Mouse (Mus musculus): ENCODE measurements at regions not wholly inside any gene's neighbourhood (a gene's known extent, or its start where the extent isn't known, plus 50 kb on each side); places are given as distances from the start of the nearest gene placed in this dataset.

GRCm38 (mm10) chr4:9935949-9936348 lies 938.3 kb upstream of the 2610301B20Rik start:
- Histone ChIP-seq H3K36me3 (replicated peaks; ENCODE audit: insufficient read depth, low read length) (no peaks in the 10 kb centered on the region), H3K9ac (replicated peaks) (no peak overlapping the region), H3K9me3 (ENCODE audit: low read length) (no peaks in the 10 kb centered on the region), H3K27me3 (ENCODE audit: insufficient read depth, low read length) (no peaks in the 10 kb centered on the region), H3K4me3 (ENCODE audit: low read depth, low read length) (no peak overlapping the region), H3K4me1 (ENCODE audit: insufficient read depth) (no peaks in the 10 kb centered on the region), H3K4me2 (ENCODE audit: low read depth, low read length) (no peak overlapping the region), H3K27ac (ENCODE audit: low read depth) (no peak overlapping the region)
- WGBS (ENCODE audit: insufficient replicate concordance): 38% methylated on average over 3 of the region's 3 CpGs
- DNase-seq: no peak
- no peak for ATAC-seq
- TF ChIP-seq EP300 (IDR thresholded peaks at IDR 0.05; ENCODE audit: low read depth): no peak

DNA sequence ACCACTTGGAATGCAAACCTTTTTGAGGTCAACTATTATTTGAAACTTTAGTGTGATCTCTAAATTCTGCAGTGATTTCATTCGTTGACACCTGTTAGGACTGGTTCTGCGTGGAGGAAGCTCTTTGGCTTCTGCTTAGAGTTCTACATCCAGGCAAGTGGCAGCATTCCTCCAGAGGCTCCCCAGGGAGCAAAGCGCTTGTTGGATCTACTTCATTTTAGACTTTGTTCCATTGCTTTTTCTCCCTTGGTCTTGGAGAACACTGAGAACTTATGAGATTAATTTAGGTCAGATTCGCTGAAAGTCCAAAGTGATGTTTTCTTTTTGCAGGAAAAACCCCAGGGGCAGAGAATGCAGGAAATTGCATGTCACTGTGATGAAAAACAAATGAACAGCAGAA lies 922.9 kb upstream of the 2610301B20Rik start:
- H3K4me1 ChIP-seq (ENCODE audit: insufficient read depth): no peaks in the 10 kb centered on the region
- TF ChIP-seq EP300 (IDR thresholded peaks at IDR 0.05; ENCODE audit: low read depth): no peak
- 73% methylated on average over 4 of the region's 4 CpGs for WGBS (ENCODE audit: insufficient replicate concordance)
- ATAC-seq (no peak), DNase-seq (no peak)
- no peak overlapping the region for H3K9ac ChIP-seq (replicated peaks)
- H3K4me2 ChIP-seq (ENCODE audit: low read depth, low read length): no peak overlapping the region
- H3K27me3 ChIP-seq (ENCODE audit: insufficient read depth, low read length): no peaks in the 10 kb centered on the region
- no peak overlapping the region for H3K4me3 ChIP-seq (ENCODE audit: low read depth, low read length)
- no peaks in the 10 kb centered on the region for H3K9me3 ChIP-seq (ENCODE audit: low read length)
- no peaks in the 10 kb centered on the region for H3K36me3 ChIP-seq (replicated peaks; ENCODE audit: insufficient read depth, low read length)
- no peak overlapping the region for H3K27ac ChIP-seq (ENCODE audit: low read depth)

- Histone ChIP-seq H3K27me3 (ENCODE audit: insufficient read depth, low read length) (no peaks in the 10 kb centered on the region), H3K4me1 (ENCODE audit: insufficient read depth) (no peaks in the 10 kb centered on the region), H3K4me2 (ENCODE audit: low read depth, low read length) (no peak overlapping the region), H3K9me3 (ENCODE audit: low read length) (no peaks in the 10 kb centered on the region), H3K4me3 (ENCODE audit: low read depth, low read length) (no peak overlapping the region), H3K27ac (ENCODE audit: low read depth) (no peak overlapping the region), H3K36me3 (replicated peaks; ENCODE audit: insufficient read depth, low read length) (no peaks in the 10 kb centered on the region), H3K9ac (replicated peaks) (no peak overlapping the region)
- ATAC-seq (no peak), DNase-seq (no peak)
- no peak for TF ChIP-seq EP300 (IDR thresholded peaks at IDR 0.05; ENCODE audit: low read depth)
- no peak for TF ChIP-seq CTCF (IDR thresholded peaks at IDR 0.05; ENCODE audit: low read depth)
These were observed 899.7 kb upstream of the 2610301B20Rik start for GRCm38 (mm10) chr4:9974631-9975030.

DNA sequence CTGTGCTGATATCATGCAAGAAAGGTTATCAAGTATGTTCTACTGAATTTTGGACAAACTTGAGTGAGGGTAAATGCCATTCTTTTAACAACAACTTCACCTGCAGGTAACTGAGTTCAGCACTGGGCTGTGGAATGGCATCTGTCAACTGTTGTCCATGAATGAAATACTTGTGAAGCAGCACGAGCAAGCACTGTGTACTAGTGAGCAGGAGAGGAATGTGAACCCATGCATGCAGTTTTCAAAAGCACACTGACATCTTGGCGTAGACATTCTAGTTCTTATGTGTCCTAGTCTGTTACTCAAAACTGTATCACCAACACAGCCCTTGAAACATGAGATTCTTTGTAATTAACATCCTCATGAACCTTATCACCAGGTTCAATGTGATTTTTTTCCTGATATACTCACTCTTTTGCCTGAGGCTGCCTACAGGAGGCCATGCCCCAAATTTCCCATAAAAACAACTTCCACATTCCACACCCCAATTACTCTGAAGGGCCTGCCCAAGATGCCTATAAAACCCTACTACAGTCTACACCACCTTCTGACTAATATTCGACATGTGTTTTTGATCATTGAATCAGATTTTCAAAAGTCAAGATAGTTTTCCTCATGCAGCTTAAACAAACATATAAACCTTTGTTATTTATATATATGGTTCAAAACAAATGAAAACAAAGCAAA lies 892.8 kb upstream of the 2610301B20Rik start:
- H3K4me1 ChIP-seq (ENCODE audit: insufficient read depth): no peaks in the 10 kb centered on the region
- no peak overlapping the region for H3K4me3 ChIP-seq (ENCODE audit: low read depth, low read length)
- H3K27ac ChIP-seq (ENCODE audit: low read depth): no peak overlapping the region
- H3K36me3 ChIP-seq (replicated peaks; ENCODE audit: insufficient read depth, low read length): no peaks in the 10 kb centered on the region
- no peaks in the 10 kb centered on the region for H3K27me3 ChIP-seq (ENCODE audit: insufficient read depth, low read length)
- 75% methylated on average over 3 of the region's 3 CpGs for WGBS (ENCODE audit: insufficient replicate concordance)
- no peaks in the 10 kb centered on the region for H3K9me3 ChIP-seq (ENCODE audit: low read length)
- no peak overlapping the region for H3K4me2 ChIP-seq (ENCODE audit: low read depth, low read length)
- DNase-seq: no peak
- ATAC-seq: no peak
- TF ChIP-seq CTCF (IDR thresholded peaks at IDR 0.05; ENCODE audit: low read depth): no peak
- H3K9ac ChIP-seq (replicated peaks): no peak overlapping the region

- H3K27me3 ChIP-seq (ENCODE audit: insufficient read depth, low read length): no peaks in the 10 kb centered on the region
- no peak for DNase-seq
- no peak overlapping the region for H3K4me2 ChIP-seq (ENCODE audit: low read depth, low read length)
- no peak overlapping the region for H3K4me3 ChIP-seq (ENCODE audit: low read depth, low read length)
- TF ChIP-seq EP300 (IDR thresholded peaks at IDR 0.05; ENCODE audit: low read depth) (no peak), CTCF (IDR thresholded peaks at IDR 0.05; ENCODE audit: low read depth) (no peak)
- H3K4me1 ChIP-seq (ENCODE audit: insufficient read depth): no peaks in the 10 kb centered on the region
- no peak for ATAC-seq
- no peaks in the 10 kb centered on the region for H3K9me3 ChIP-seq (ENCODE audit: low read length)
- H3K27ac ChIP-seq (ENCODE audit: low read depth): no peak overlapping the region
- H3K9ac ChIP-seq (replicated peaks): no peak overlapping the region
- 65% methylated on average over 7 of the region's 7 CpGs for WGBS (ENCODE audit: insufficient replicate concordance)
- no peaks in the 10 kb centered on the region for H3K36me3 ChIP-seq (replicated peaks; ENCODE audit: insufficient read depth, low read length)
These were observed 891.3 kb upstream of the 2610301B20Rik start for GRCm38 (mm10) chr4:9982786-9983525.

DNA sequence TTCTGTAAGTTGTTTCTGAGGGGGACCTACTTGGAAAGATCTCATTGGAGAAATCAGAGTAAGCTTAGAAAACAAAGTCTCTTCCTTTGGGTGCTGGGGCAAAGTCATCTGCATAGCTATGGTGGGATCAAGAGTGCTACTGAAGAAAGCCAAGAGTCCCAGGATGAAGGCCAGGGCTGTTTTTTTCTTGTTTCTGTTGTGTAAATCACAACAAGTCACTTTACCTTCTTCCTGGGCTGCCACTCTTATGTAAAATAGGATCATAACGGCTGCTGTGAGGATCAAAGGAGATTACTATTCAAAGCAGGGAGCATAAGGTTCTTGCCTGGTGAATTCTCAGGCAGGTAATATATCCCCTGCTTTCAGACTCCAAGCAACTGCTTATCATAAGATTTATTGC lies 880.4 kb upstream of the 2610301B20Rik start:
- H3K9me3 ChIP-seq (ENCODE audit: low read length): no peaks in the 10 kb centered on the region
- H3K4me3 ChIP-seq (ENCODE audit: low read depth, low read length): no peak overlapping the region
- no peak overlapping the region for H3K9ac ChIP-seq (replicated peaks)
- H3K4me1 ChIP-seq (ENCODE audit: insufficient read depth): no peaks in the 10 kb centered on the region
- H3K4me2 ChIP-seq (ENCODE audit: low read depth, low read length): no peak overlapping the region
- H3K27ac ChIP-seq (ENCODE audit: low read depth): no peak overlapping the region
- WGBS (ENCODE audit: insufficient replicate concordance): 40% methylated on average over 1 of the region's 1 CpGs
- no peak for ATAC-seq
- H3K27me3 ChIP-seq (ENCODE audit: insufficient read depth, low read length): no peaks in the 10 kb centered on the region
- no peaks in the 10 kb centered on the region for H3K36me3 ChIP-seq (replicated peaks; ENCODE audit: insufficient read depth, low read length)
- TF ChIP-seq EP300 (IDR thresholded peaks at IDR 0.05; ENCODE audit: low read depth): no peak
- TF ChIP-seq CTCF (IDR thresholded peaks at IDR 0.05; ENCODE audit: low read depth): no peak
- DNase-seq: no peak

Measured in liver, postnatal 0 days (tissue).